Mouse (Mus musculus) brain, adult 2 months (tissue): ENCODE measurements at regions not wholly inside any gene's neighbourhood (a gene's known extent, or its start where the extent isn't known, plus 50 kb on each side); places are given as distances from the start of the nearest gene placed in this dataset.

Experiments
- DNase-seq: peaks from one replicate; pipeline ENCODE4 v3.0.0; 2011; ENCODE audit warnings: low read depth, low spot score

- no peak for DNase-seq
Observed at GRCm38 (mm10) chr17:76205082-76205481, 653.3 kb upstream of the Fam98a start.

- peak; percentile 2 for DNase-seq
Observed at GRCm38 (mm10) chr17:76184813-76185212, 633.1 kb upstream of the Fam98a start.

- DNase-seq: no peak
Observed at GRCm38 (mm10) chr17:76136660-76137495, 585.1 kb upstream of the Fam98a start.

GRCm38 (mm10) chr17:76134030-76134429, 582.3 kb upstream of the Fam98a start:
- peak; percentile 36 for DNase-seq

- peak; percentile 72 for DNase-seq
Observed at GRCm38 (mm10) chr17:76125260-76125659, 573.5 kb upstream of the Fam98a start.

GRCm38 (mm10) chr17:76111315-76112195, 559.8 kb upstream of the Fam98a start:
- DNase-seq: peak; percentile 33

- DNase-seq: no peak
Observed at GRCm38 (mm10) chr17:76110856-76111255, 559.1 kb upstream of the Fam98a start.

- no peak for DNase-seq
Observed at GRCm38 (mm10) chr17:76083536-76083935, 531.8 kb upstream of the Fam98a start.

- DNase-seq: no peak
Observed at GRCm38 (mm10) chr17:76081780-76082179, 530.0 kb upstream of the Fam98a start.

GRCm38 (mm10) chr17:76046438-76046837, 494.7 kb upstream of the Fam98a start:
- no peak for DNase-seq

- no peak for DNase-seq
Observed at GRCm38 (mm10) chr17:76032710-76033109, 481.0 kb upstream of the Fam98a start.

GRCm38 (mm10) chr17:76008011-76008410, 456.3 kb upstream of the Fam98a start:
- DNase-seq: peak; percentile 2

GRCm38 (mm10) chr17:76002836-76003235, 451.1 kb upstream of the Fam98a start:
- DNase-seq: no peak

GRCm38 (mm10) chr17:75961371-75961770, 409.6 kb upstream of the Fam98a start:
- no peak for DNase-seq

GRCm38 (mm10) chr17:75936686-75937380, 385.1 kb upstream of the Fam98a start:
- DNase-seq: peak; percentile 76

- DNase-seq: peak; percentile 50
Observed at GRCm38 (mm10) chr17:75931022-75931421, 379.3 kb upstream of the Fam98a start.

- DNase-seq: no peak
Observed at GRCm38 (mm10) chr17:75920240-75920639, 368.5 kb upstream of the Fam98a start.

- no peak for DNase-seq
Observed at GRCm38 (mm10) chr17:75917020-75917419, 365.3 kb upstream of the Fam98a start.

- DNase-seq: no peak
Observed at GRCm38 (mm10) chr17:75916590-75916989, 364.8 kb upstream of the Fam98a start.

- DNase-seq: no peak
Observed at GRCm38 (mm10) chr17:75915256-75915655, 363.5 kb upstream of the Fam98a start.

- DNase-seq: no peak
Observed at GRCm38 (mm10) chr17:75907085-75907484, 355.3 kb upstream of the Fam98a start.

GRCm38 (mm10) chr17:75906643-75907042, 354.9 kb upstream of the Fam98a start:
- no peak for DNase-seq
